Comparison of ENCODE assay signal across 10 mouse cellular contexts in the genomic region with DNA sequence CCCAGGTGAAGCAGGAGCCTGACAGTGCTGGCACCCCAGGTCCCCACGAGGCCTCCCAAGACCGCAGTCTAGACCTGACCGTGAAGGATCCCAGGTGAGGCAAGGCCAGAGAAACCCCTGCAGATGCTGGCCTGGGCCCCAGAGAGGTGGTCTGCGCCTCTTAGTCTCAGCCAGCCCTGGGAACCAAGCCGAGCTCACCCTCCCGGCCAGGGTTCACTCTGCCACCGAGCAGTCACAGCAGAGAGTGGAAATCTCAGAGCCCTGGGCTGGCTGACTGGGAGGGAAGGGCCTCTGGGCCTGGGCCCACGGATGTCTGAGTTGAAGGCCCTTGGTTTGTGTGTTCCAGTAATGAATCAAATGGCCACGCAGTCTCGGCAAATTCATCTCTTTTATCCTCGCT.
DNase-seq lines count a peak whose midpoint lies in the region; ATAC-seq lines count a peak whose summit lies in the region.
"Had no signal": no experiment of that assay in that cellular context is flagged by ENCODE, and none has a peak within 500 bp of the region (broad histone marks: within the 10 kb centered on the region; RNA-seq: fewer than 3 reads in every experiment).

No protein-coding gene starts in this region.

- no peak for ATAC-seq in lung, embryonic 15.5 days (ENCODE audit: borderline replicate concordance, extremely low read depth, low FRiP score, low TSS enrichment)
- ATAC-seq in hindbrain, embryonic 12.5 days (ENCODE audit: low FRiP score), result peak; percentile 4; the same call in 1 of the 2 replicates
- no peak for ATAC-seq in liver, embryonic 15.5 days (ENCODE audit: insufficient read depth)
- ATAC-seq in stomach, embryonic 14.5 days (ENCODE audit: insufficient number of reproducible peaks, insufficient read depth, low FRiP score, low read depth), result no peak
- ATAC-seq: Patski had no signal

- H3K36me3 ChIP-seq in lung, embryonic 15.5 days, result no peaks in the 10 kb centered on the region
- no peaks in the 10 kb centered on the region; the same call in 1 of the 2 replicates for H3K36me3 ChIP-seq in hindbrain, embryonic 12.5 days
- H3K36me3 ChIP-seq in liver, embryonic 15.5 days (replicated peaks), result no peaks in the 10 kb centered on the region
- 0 out of 2 replicates have a peak, but pooled peaks cover 3% of the 10 kb centered on the region for H3K36me3 ChIP-seq in stomach, embryonic 14.5 days (ENCODE audit: control insufficient read depth, insufficient read depth, low read length)

- H3K9ac ChIP-seq in lung, embryonic 15.5 days, result 0 out of 2 replicates have a peak overlapping the region, but pooled peaks have one; percentile 6
- H3K9ac ChIP-seq in hindbrain, embryonic 12.5 days, result 0 out of 2 replicates have a peak overlapping the region, but pooled peaks have one; percentile 23
- H3K9ac ChIP-seq in liver, embryonic 15.5 days, result no peak overlapping the region
- no peak overlapping the region for H3K9ac ChIP-seq in stomach, embryonic 14.5 days (replicated peaks; ENCODE audit: low read depth, low read length)

- peaks cover 22% of the 10 kb centered on the region for H3K4me1 ChIP-seq in lung, embryonic 15.5 days
- peaks cover 29% of the 10 kb centered on the region for H3K4me1 ChIP-seq in hindbrain, embryonic 12.5 days
- H3K4me1 ChIP-seq in liver, embryonic 15.5 days (replicated peaks), result peaks cover 15% of the 10 kb centered on the region
- peaks cover 16% of the 10 kb centered on the region for H3K4me1 ChIP-seq in stomach, embryonic 14.5 days (ENCODE audit: control insufficient read depth, insufficient read depth, low read length)

- no peak for DNase-seq in lung, postnatal 25 days (ENCODE audit: low spot score)
- no peak for DNase-seq in left cerebral cortex, adult 8-10 months (ENCODE audit: low spot score in 2 of 2)
- no peak for DNase-seq in layer of hippocampus, adult 9-11 months
- DNase-seq: cerebellum, adult 9-11 months; gastrocnemius, postnatal 10 days had no signal

- H3K4me3 ChIP-seq in lung, embryonic 15.5 days, result no peak overlapping the region
- H3K4me3 ChIP-seq in hindbrain, embryonic 12.5 days, result no peak overlapping the region
- H3K4me3 ChIP-seq in liver, embryonic 15.5 days (replicated peaks), result peak overlapping the region; percentile 35
- H3K4me3 ChIP-seq in stomach, embryonic 14.5 days (ENCODE audit: low read depth, low read length), result no peak overlapping the region

- WGBS in lung, embryonic 15.5 days, result 46% methylated on average over 11 of the region's 11 CpGs
- 55% methylated on average over 11 of the region's 11 CpGs for WGBS in hindbrain, embryonic 12.5 days
- WGBS in liver, embryonic 15.5 days (ENCODE audit: insufficient replicate concordance), result 38% methylated on average over 11 of the region's 11 CpGs
- WGBS in stomach, embryonic 14.5 days, result 41% methylated on average over 11 of the region's 11 CpGs

- H3K4me2 ChIP-seq in lung, embryonic 15.5 days, result peak overlapping the region; percentile 44; the same call in 1 of the 2 replicates
- H3K4me2 ChIP-seq in hindbrain, embryonic 12.5 days (replicated peaks), result peak overlapping the region; percentile 43
- H3K4me2 ChIP-seq in liver, embryonic 15.5 days, result peak overlapping the region; percentile 53
- peak overlapping the region; percentile 27; the same call in 1 of the 2 replicates for H3K4me2 ChIP-seq in stomach, embryonic 14.5 days (replicated peaks; ENCODE audit: low read depth, low read length)

- H3K9me3 ChIP-seq in lung, embryonic 15.5 days, result no peaks in the 10 kb centered on the region
- no peaks in the 10 kb centered on the region for H3K9me3 ChIP-seq in hindbrain, embryonic 12.5 days (replicated peaks)
- no peaks in the 10 kb centered on the region for H3K9me3 ChIP-seq in liver, embryonic 15.5 days (replicated peaks)
- H3K9me3 ChIP-seq in stomach, embryonic 14.5 days (ENCODE audit: control insufficient read depth, low read depth, low read length), result no peaks in the 10 kb centered on the region

- no peaks in the 10 kb centered on the region for H3K27me3 ChIP-seq in lung, embryonic 15.5 days
- H3K27me3 ChIP-seq in hindbrain, embryonic 12.5 days, result peaks cover 65% of the 10 kb centered on the region
- H3K27me3 ChIP-seq in liver, embryonic 15.5 days, result no peaks in the 10 kb centered on the region
- no peaks in the 10 kb centered on the region for H3K27me3 ChIP-seq in stomach, embryonic 14.5 days (ENCODE audit: control insufficient read depth, insufficient read depth, low read length)
- H3K27me3 ChIP-seq: Patski had no signal

- H3K27ac ChIP-seq in lung, embryonic 15.5 days, result peak overlapping the region; percentile 48
- peak overlapping the region; percentile 78 for H3K27ac ChIP-seq in hindbrain, embryonic 12.5 days
- H3K27ac ChIP-seq in liver, embryonic 15.5 days (replicated peaks), result peak overlapping the region; percentile 61
- peak overlapping the region; percentile 72; the same call in 1 of the 2 replicates for H3K27ac ChIP-seq in stomach, embryonic 14.5 days (ENCODE audit: low read length)

Comparison
In these comparisons a context has a peak if more than half of its experiments do, and no peak if none do; other contexts are left out.
1. H3K9ac ChIP-seq: peak in lung, embryonic 15.5 days (single experiment) and hindbrain, embryonic 12.5 days (single experiment); none in liver, embryonic 15.5 days (single experiment) and stomach, embryonic 14.5 days (single experiment).
2. Peak in every context shown above with its lines, with median percentiles within 50 percentile points of each other: H3K27ac ChIP-seq and H3K4me2 ChIP-seq.